8 mouse cellular contexts compared by ENCODE assay signal in genomic region chr3:90432811-90433219, GRCm38 (mm10). TPM values are rescaled to one million over a fixed set of nuclear protein-coding genes. Genes with fewer than 3 reads are reported as not detected.
DNase-seq lines count a peak whose midpoint lies in the region; ATAC-seq and TF ChIP-seq lines count a peak whose summit lies in the region.

No protein-coding gene starts in this region.

- H3K27me3 ChIP-seq in forebrain, embryonic 12.5 days = no peaks in the 10 kb centered on the region
- H3K27me3 ChIP-seq in intestine, embryonic 14.5 days (replicated peaks; ENCODE audit: control insufficient read depth, insufficient read depth, low read length) = no peaks in the 10 kb centered on the region
- H3K27me3 ChIP-seq in limb, embryonic 14.5 days (ENCODE audit: control insufficient read depth, insufficient read depth, low read length) = no peaks in the 10 kb centered on the region
- no peaks in the 10 kb centered on the region for H3K27me3 ChIP-seq in midbrain, embryonic 13.5 days

- peak overlapping the region; percentile 76 for H3K4me3 ChIP-seq in bone marrow, adult 2 months (replicated peaks; ENCODE audit: control insufficient read depth, low read depth, low read length)
- H3K4me3 ChIP-seq in forebrain, embryonic 12.5 days (replicated peaks) = peak overlapping the region; percentile 82
- peak overlapping the region; percentile 89 for H3K4me3 ChIP-seq in intestine, embryonic 14.5 days (ENCODE audit: low read depth, low read length)
- peak overlapping the region; percentile 65 for H3K4me3 ChIP-seq in limb, embryonic 14.5 days (replicated peaks; ENCODE audit: low read length)
- H3K4me3 ChIP-seq in midbrain, embryonic 13.5 days (replicated peaks) = peak overlapping the region; percentile 90

- H3K4me1 ChIP-seq in bone marrow, adult 2 months (ENCODE audit: control insufficient read depth, insufficient read depth, low read length) = peaks cover 3% of the 10 kb centered on the region; the same call in 1 of the 2 replicates
- H3K4me1 ChIP-seq in forebrain, embryonic 12.5 days = peaks cover 32% of the 10 kb centered on the region
- H3K4me1 ChIP-seq in intestine, embryonic 14.5 days (replicated peaks; ENCODE audit: control insufficient read depth, insufficient read depth, low read length) = peaks cover 27% of the 10 kb centered on the region
- peaks cover 12% of the 10 kb centered on the region for H3K4me1 ChIP-seq in limb, embryonic 14.5 days (ENCODE audit: control insufficient read depth, insufficient read depth, low read length)
- H3K4me1 ChIP-seq in midbrain, embryonic 13.5 days (replicated peaks) = peaks cover 41% of the 10 kb centered on the region

- peak overlapping the region; percentile 96 for H3K4me2 ChIP-seq in forebrain, embryonic 12.5 days
- peak overlapping the region; percentile 92 for H3K4me2 ChIP-seq in intestine, embryonic 14.5 days (ENCODE audit: low read length)
- peak overlapping the region; percentile 92 for H3K4me2 ChIP-seq in limb, embryonic 14.5 days (replicated peaks; ENCODE audit: low read depth, low read length, severe bottlenecking)
- H3K4me2 ChIP-seq in midbrain, embryonic 13.5 days (replicated peaks) = peak overlapping the region; percentile 99

- peak; percentile 55 for DNase-seq in retina, postnatal 1 day
- DNase-seq in retina, embryonic 14.5 days (ENCODE audit: low spot score) = no peak
- DNase-seq in intestine, embryonic 14.5 days (ENCODE audit: low spot score) = no peak
- peak; percentile 24 for DNase-seq in limb, embryonic 14.5 days (ENCODE audit: low spot score)
- DNase-seq in yolk sac, embryonic 10.5 days (ENCODE audit: low spot score) = no peak

- H3K27ac ChIP-seq in bone marrow, adult 2 months (ENCODE audit: control insufficient read depth, insufficient read depth, low read depth, low read length, poor library complexity) = peak overlapping the region; percentile 95
- peak overlapping the region; percentile 97 for H3K27ac ChIP-seq in forebrain, embryonic 12.5 days
- peak overlapping the region; percentile 97 for H3K27ac ChIP-seq in intestine, embryonic 14.5 days (ENCODE audit: low read depth)
- H3K27ac ChIP-seq in limb, embryonic 14.5 days (replicated peaks; ENCODE audit: low read depth, low read length) = peak overlapping the region; percentile 95
- peak overlapping the region; percentile 96 for H3K27ac ChIP-seq in midbrain, embryonic 13.5 days

- no peak for TF ChIP-seq POLR2A in bone marrow, adult 2 months (IDR thresholded peaks at IDR 0.05; ENCODE audit: borderline replicate concordance, control insufficient read depth, low read depth, low read length)
- no peak for TF ChIP-seq POLR2A in limb, embryonic 14.5 days (IDR thresholded peaks at IDR 0.05; ENCODE audit: borderline replicate concordance, extremely low read depth, insufficient read depth, insufficient read length)

- TF ChIP-seq CTCF in bone marrow, adult 2 months (IDR thresholded peaks at IDR 0.05; ENCODE audit: control insufficient read depth, insufficient read depth, low read length) = no peak

- no peaks in the 10 kb centered on the region for H3K9me3 ChIP-seq in forebrain, embryonic 12.5 days
- no peaks in the 10 kb centered on the region for H3K9me3 ChIP-seq in intestine, embryonic 14.5 days (ENCODE audit: control insufficient read depth, low read length)
- H3K9me3 ChIP-seq in limb, embryonic 14.5 days (ENCODE audit: control insufficient read depth, low read length) = no peaks in the 10 kb centered on the region
- no peaks in the 10 kb centered on the region for H3K9me3 ChIP-seq in midbrain, embryonic 13.5 days

- H3K36me3 ChIP-seq in forebrain, embryonic 12.5 days (replicated peaks) = peaks cover 10% of the 10 kb centered on the region; the same call in 1 of the 2 replicates
- H3K36me3 ChIP-seq in intestine, embryonic 14.5 days (ENCODE audit: control insufficient read depth, insufficient read depth, low read length) = 0 out of 2 replicates have a peak, but pooled peaks cover 11% of the 10 kb centered on the region
- 0 out of 2 replicates have a peak, but pooled peaks cover 2% of the 10 kb centered on the region for H3K36me3 ChIP-seq in limb, embryonic 14.5 days (ENCODE audit: control insufficient read depth, insufficient read depth, low read length)
- 0 out of 2 replicates have a peak, but pooled peaks cover 11% of the 10 kb centered on the region for H3K36me3 ChIP-seq in midbrain, embryonic 13.5 days

- peak; percentile 41 for ATAC-seq in forebrain, embryonic 12.5 days (ENCODE audit: low FRiP score)
- ATAC-seq in intestine, embryonic 14.5 days (replicated peaks; ENCODE audit: low FRiP score, low TSS enrichment, low read depth) = peak; percentile 17
- 0 out of 2 replicates have a peak, but pooled peaks have one; percentile 1 for ATAC-seq in limb, embryonic 14.5 days (ENCODE audit: low FRiP score, low read depth)
- peak; percentile 43; the same call in 1 of the 2 replicates for ATAC-seq in midbrain, embryonic 13.5 days

- peak overlapping the region; percentile 90 for H3K9ac ChIP-seq in forebrain, embryonic 12.5 days
- peak overlapping the region; percentile 94 for H3K9ac ChIP-seq in intestine, embryonic 14.5 days (ENCODE audit: low read length)
- H3K9ac ChIP-seq in limb, embryonic 14.5 days (ENCODE audit: low read depth, low read length, severe bottlenecking) = peak overlapping the region; percentile 84
- peak overlapping the region; percentile 95 for H3K9ac ChIP-seq in midbrain, embryonic 13.5 days (replicated peaks)

- 1% methylated on average over 12 of the region's 12 CpGs for WGBS in bone marrow, adult 2 months
- 0% methylated on average over 12 of the region's 12 CpGs for WGBS in forebrain, embryonic 12.5 days
- under 1% methylated on average over 12 of the region's 12 CpGs for WGBS in intestine, embryonic 14.5 days
- WGBS in limb, embryonic 14.5 days = under 1% methylated on average over 12 of the region's 12 CpGs
- WGBS in midbrain, embryonic 13.5 days = 0% methylated on average over 12 of the region's 12 CpGs

RNA-seq across cellular contexts. Expression of gene Ints3, which starts 0.6 kb away (rescaled TPM):
- polyA plus RNA-seq in bone marrow, adult 2 months (2011; ENCODE audit: insufficient read depth, insufficient read length, low replicate concordance, missing spikeins) = 7.1 and 21.2 TPM in 2 replicates
- polyA plus RNA-seq in forebrain, embryonic 12.5 days (2016; fragmentation: Nextera tagmentation; extraction: Ambion mirVana) = 42.8 and 45.1 TPM in 2 replicates
- 31.2 and 31.7 TPM in 2 replicates for polyA plus RNA-seq in intestine, embryonic 14.5 days (2014; fragmentation: Nextera tagmentation; extraction: Ambion mirVana)
- polyA plus RNA-seq in limb, embryonic 14.5 days (2012; rRNA removed) = 52.8 and 55.9 TPM in 2 replicates
- 26.0 and 32.5 TPM in 2 replicates for polyA plus RNA-seq in limb, embryonic 14.5 days (2014; fragmentation: Nextera tagmentation; extraction: Ambion mirVana)
- polyA plus RNA-seq in midbrain, embryonic 13.5 days (2015; fragmentation: Nextera tagmentation; extraction: Ambion mirVana) = 29.1 and 32.6 TPM in 2 replicates

RNA-seq across cellular contexts. Expression of gene Npr1, which starts 32.9 kb away (rescaled TPM):
- polyA plus RNA-seq in bone marrow, adult 2 months (2011; ENCODE audit: insufficient read depth, insufficient read length, low replicate concordance, missing spikeins) = 6.4 and 10.6 TPM in 2 replicates
- polyA plus RNA-seq in forebrain, embryonic 12.5 days (2016; fragmentation: Nextera tagmentation; extraction: Ambion mirVana) = 1.6 and 2.2 TPM in 2 replicates
- polyA plus RNA-seq in intestine, embryonic 14.5 days (2014; fragmentation: Nextera tagmentation; extraction: Ambion mirVana) = 5.3 and 5.9 TPM in 2 replicates
- 15.5 and 16.0 TPM in 2 replicates for polyA plus RNA-seq in limb, embryonic 14.5 days (2012; rRNA removed)
- polyA plus RNA-seq in limb, embryonic 14.5 days (2014; fragmentation: Nextera tagmentation; extraction: Ambion mirVana) = 4.8 and 4.9 TPM in 2 replicates
- 1.8 and 2.4 TPM in 2 replicates for polyA plus RNA-seq in midbrain, embryonic 13.5 days (2015; fragmentation: Nextera tagmentation; extraction: Ambion mirVana)

RNA-seq across cellular contexts. Expression of gene Slc27a3, which starts 43.1 kb away (rescaled TPM):
- polyA plus RNA-seq in bone marrow, adult 2 months (2011; ENCODE audit: insufficient read depth, insufficient read length, low replicate concordance, missing spikeins) = 4.4 and 5.6 TPM in 2 replicates
- polyA plus RNA-seq in forebrain, embryonic 12.5 days (2016; fragmentation: Nextera tagmentation; extraction: Ambion mirVana) = 14.7 and 18.3 TPM in 2 replicates
- 10.2 and 11.0 TPM in 2 replicates for polyA plus RNA-seq in intestine, embryonic 14.5 days (2014; fragmentation: Nextera tagmentation; extraction: Ambion mirVana)
- polyA plus RNA-seq in limb, embryonic 14.5 days (2012; rRNA removed) = 64.7 and 92.1 TPM in 2 replicates
- 30.5 and 34.7 TPM in 2 replicates for polyA plus RNA-seq in limb, embryonic 14.5 days (2014; fragmentation: Nextera tagmentation; extraction: Ambion mirVana)
- polyA plus RNA-seq in midbrain, embryonic 13.5 days (2015; fragmentation: Nextera tagmentation; extraction: Ambion mirVana) = 20.2 and 21.8 TPM in 2 replicates

RNA-seq across cellular contexts. Expression of gene Ilf2, which starts 43.1 kb away (rescaled TPM):
- 85.2 and 110 TPM in 2 replicates for polyA plus RNA-seq in bone marrow, adult 2 months (2011; ENCODE audit: insufficient read depth, insufficient read length, low replicate concordance, missing spikeins)
- polyA plus RNA-seq in forebrain, embryonic 12.5 days (2016; fragmentation: Nextera tagmentation; extraction: Ambion mirVana) = 351 and 352 TPM in 2 replicates
- 188 and 207 TPM in 2 replicates for polyA plus RNA-seq in intestine, embryonic 14.5 days (2014; fragmentation: Nextera tagmentation; extraction: Ambion mirVana)
- polyA plus RNA-seq in limb, embryonic 14.5 days (2012; rRNA removed) = 117 and 137 TPM in 2 replicates
- polyA plus RNA-seq in limb, embryonic 14.5 days (2014; fragmentation: Nextera tagmentation; extraction: Ambion mirVana) = 169 and 186 TPM in 2 replicates
- 343 and 361 TPM in 2 replicates for polyA plus RNA-seq in midbrain, embryonic 13.5 days (2015; fragmentation: Nextera tagmentation; extraction: Ambion mirVana)

RNA-seq across cellular contexts. Expression of gene Snapin, which starts 58.0 kb away (rescaled TPM):
- polyA plus RNA-seq in bone marrow, adult 2 months (2011; ENCODE audit: insufficient read depth, insufficient read length, low replicate concordance, missing spikeins) = 14.8 and 22.4 TPM in 2 replicates
- polyA plus RNA-seq in forebrain, embryonic 12.5 days (2016; fragmentation: Nextera tagmentation; extraction: Ambion mirVana) = 71.7 and 73.2 TPM in 2 replicates
- 67.5 and 80.6 TPM in 2 replicates for polyA plus RNA-seq in intestine, embryonic 14.5 days (2014; fragmentation: Nextera tagmentation; extraction: Ambion mirVana)
- polyA plus RNA-seq in limb, embryonic 14.5 days (2012; rRNA removed) = 54.8 and 57.8 TPM in 2 replicates
- polyA plus RNA-seq in limb, embryonic 14.5 days (2014; fragmentation: Nextera tagmentation; extraction: Ambion mirVana) = 87.6 and 91.3 TPM in 2 replicates
- polyA plus RNA-seq in midbrain, embryonic 13.5 days (2015; fragmentation: Nextera tagmentation; extraction: Ambion mirVana) = 87.9 and 89.1 TPM in 2 replicates

Comparison
In these comparisons a context has a peak if more than half of its experiments do, and no peak if none do; other contexts are left out.
1. DNase-seq: peak in retina, postnatal 1 day (single experiment) and limb, embryonic 14.5 days (single experiment); none in retina, embryonic 14.5 days (single experiment), intestine, embryonic 14.5 days (single experiment) and yolk sac, embryonic 10.5 days (single experiment).
2. Peak in every context shown above with its lines, with median percentiles within 50 percentile points of each other: H3K27ac ChIP-seq, H3K4me3 ChIP-seq, ATAC-seq, H3K4me2 ChIP-seq and H3K9ac ChIP-seq.